Mouse (Mus musculus) embryonic facial prominence, embryonic 14.5 days (tissue): Measurements from ENCODE around the gene Lrrc8c. TPM values are rescaled to one million over a fixed set of nuclear protein-coding genes. Genes with fewer than 3 reads are reported as not detected.

Experiments
- ATAC-seq: fragments of 200-750 bp; cut with Nextera tagmentation; 2 replicates; pipeline ENCODE4 v1.8.0; 2017; ENCODE audit warnings: low read depth, moderate number of reproducible peaks, moderate TSS enrichment
- DNase-seq: peaks from one replicate; pipeline ENCODE4 v3.0.0-alpha.2; 2015; ENCODE audit warnings: low spot score
- H3K27ac ChIP-seq: fragments of 300-500 bp; sonication (generic); replicated peaks from 2 replicates; pipeline ENCODE4 v1.5.1; 2014; ENCODE audit warnings: low read depth, mild to moderate bottlenecking, low read length, moderate library complexity
- H3K27me3 ChIP-seq: fragments of 300-500 bp; sonication (generic); replicated peaks from 2 replicates; pipeline ENCODE4 v1.6.1; 2014; ENCODE audit warnings: low read length; ENCODE audit not compliant: control insufficient read depth, insufficient read depth
- H3K36me3 ChIP-seq: fragments of 300-500 bp; sonication (generic); 2 replicates; pipeline ENCODE4 v1.6.1; 2014; ENCODE audit warnings: low read length, mixed read lengths; ENCODE audit not compliant: control insufficient read depth, insufficient read depth
- H3K4me1 ChIP-seq: fragments of 300-500 bp; sonication (generic); 2 replicates; pipeline ENCODE4 v1.6.1; 2014; ENCODE audit warnings: antibody characterized with exemption, low read length; ENCODE audit not compliant: control insufficient read depth, insufficient read depth
- H3K4me2 ChIP-seq: fragments of 300-500 bp; sonication (generic); 2 replicates; pipeline ENCODE4 v1.6.1; 2014; ENCODE audit warnings: low read depth, mild to moderate bottlenecking, low read length, moderate library complexity, mixed read lengths
- H3K4me3 ChIP-seq: fragments of 300-500 bp; sonication (generic); 2 replicates; pipeline ENCODE4 v1.5.1; 2014; ENCODE audit warnings: low read depth, mild to moderate bottlenecking, low read length
- H3K9ac ChIP-seq: fragments of 300-500 bp; sonication (generic); 2 replicates; pipeline ENCODE4 v1.6.1; 2014; ENCODE audit warnings: low read depth, mild to moderate bottlenecking, low read length, moderate library complexity, mixed read lengths
- H3K9me3 ChIP-seq: fragments of 300-500 bp; sonication (generic); 2 replicates; pipeline ENCODE4 v1.6.1; 2016; ENCODE audit warnings: low read length; ENCODE audit not compliant: control insufficient read depth
- WGBS: fragments of 180-500 bp; shearing (Covaris S2); extraction: QIAGEN DNeasy Blood & Tissue Kit; methylation state at CpG from one replicate; pipeline ENCODE4 v1.1.7; 2014; 5-methylcytosine and 5-hydroxymethylcytosine counted together
- polyA plus RNA-seq: library from polyadenylated mRNA; unstranded; fragments of >200 nt; fragmentation: Nextera tagmentation; extraction: Ambion mirVana; gene quantifications from 2 replicates; pipeline ENCODE4 v1.2.1, GENCODE M21; 2014

Gene Lrrc8c
- polyA plus RNA-seq, 1 experiment from 2014 or later = 23.8 TPM

DNA sequence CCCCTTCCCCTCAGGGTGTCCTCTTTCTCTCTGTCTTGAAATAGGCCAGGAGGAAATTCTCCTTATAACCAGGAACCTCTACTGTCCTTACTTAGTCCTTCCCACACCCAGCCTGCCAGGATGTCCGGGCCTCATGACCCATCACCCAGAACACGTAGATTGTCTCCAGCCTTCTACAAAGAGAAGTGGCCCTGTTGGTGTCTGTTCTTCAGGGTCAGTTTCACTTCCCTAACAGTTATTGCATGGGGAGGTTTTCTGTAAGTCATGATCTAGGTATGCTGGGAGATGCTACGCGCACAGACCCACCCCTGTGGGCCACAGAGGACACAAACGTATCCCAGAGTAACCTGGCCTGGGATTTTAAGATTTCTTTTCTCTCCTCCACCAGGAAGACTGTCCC is 142.7 kb downstream of the Lrrc8c start:
- WGBS = 88% methylated on average over 5 of the region's 5 CpGs
- no peak for DNase-seq

More for the DNA sequence above, 142.7 kb downstream of the Lrrc8c start:
- no peak overlapping the region for H3K27ac ChIP-seq
- no peaks in the 10 kb centered on the region for H3K9me3 ChIP-seq
- H3K27me3 ChIP-seq = no peaks in the 10 kb centered on the region
- H3K4me2 ChIP-seq = no peak overlapping the region
- no peak overlapping the region for H3K4me3 ChIP-seq
- no peaks in the 10 kb centered on the region for H3K4me1 ChIP-seq
- no peak for ATAC-seq
- H3K36me3 ChIP-seq = no peaks in the 10 kb centered on the region
- no peak overlapping the region for H3K9ac ChIP-seq

Other genes with a start within 250 kb of the Lrrc8c start
- 0.28 and 0.32 TPM in 2 replicates for gene Gm43302, start 225.7 kb upstream of the Lrrc8c start, polyA plus RNA-seq
- 3.9 and 6.2 TPM in 2 replicates for gene Gbp6, start 225.7 kb upstream of the Lrrc8c start, polyA plus RNA-seq
- 10.4 and 10.6 TPM in 2 replicates for gene Lrrc8b, start 103.6 kb upstream of the Lrrc8c start, polyA plus RNA-seq
- 14.9 and 16.7 TPM in 2 replicates for gene Lrrc8d, start 180.6 kb downstream of the Lrrc8c start, polyA plus RNA-seq